Mouse (Mus musculus) heart, adult 2 months (tissue): ENCODE data around the gene Robo1.

ENCODE experiments used
- CTCF ChIP-seq: fragments of 200-600 bp; IDR thresholded peaks from 2 replicates; pipeline ENCODE4 v1.8.1; 2022; ENCODE audit warnings: antibody characterized with exemption, mild to moderate bottlenecking, moderate library complexity
- EP300 ChIP-seq: fragments of 200-500 bp; IDR thresholded peaks from 2 replicates; pipeline ENCODE4 v1.6.1; 2011; ENCODE audit warnings: low read depth, low read length, control low read depth; ENCODE audit not compliant: insufficient read depth
- POLR2A ChIP-seq: fragments of 200-500 bp; IDR thresholded peaks from 2 replicates; pipeline ENCODE4 v1.6.1; 2011; ENCODE audit warnings: mild to moderate bottlenecking, low read depth, low read length, control low read depth; ENCODE audit not compliant: insufficient read depth

- no peak for TF ChIP-seq CTCF
- no peak for TF ChIP-seq POLR2A
- no peak for TF ChIP-seq EP300
Observed at GRCm38 (mm10) chr16:72778520-72778919, 470.4 kb downstream of the Robo1 start.
